Mouse (Mus musculus) kidney, embryonic 14.5 days (tissue): ENCODE measurements around the gene Pmfbp1. TPM values are rescaled to one million over a fixed set of nuclear protein-coding genes. Genes with fewer than 3 reads are reported as not detected.
"Not testable (repeated sequence)": the region's sequence is repeated elsewhere in the genome, so short reads cannot be mapped to it uniquely, and the experiment has no call there.

ENCODE experiments used
- ATAC-seq: fragments of 200-750 bp; cut with Nextera tagmentation; 2 replicates; pipeline ENCODE4 v1.8.0; 2017; ENCODE audit warnings: moderate number of reproducible peaks, mild to moderate bottlenecking, moderate TSS enrichment, moderate library complexity; ENCODE audit not compliant: low FRiP score, low TSS enrichment
- H3K27ac ChIP-seq: fragments of 300-500 bp; sonication (generic); 2 replicates; pipeline ENCODE4 v1.5.1; 2014; ENCODE audit warnings: low read depth, mild to moderate bottlenecking, low read length, moderate library complexity, mixed read lengths
- H3K27me3 ChIP-seq: fragments of 300-500 bp; sonication (generic); 2 replicates; pipeline ENCODE4 v1.6.1; 2014; ENCODE audit warnings: mild to moderate bottlenecking, low read length; ENCODE audit not compliant: control insufficient read depth, insufficient read depth
- H3K36me3 ChIP-seq: fragments of 300-500 bp; sonication (generic); 2 replicates; pipeline ENCODE4 v1.6.1; 2014; ENCODE audit warnings: low read length, mixed read lengths; ENCODE audit not compliant: control insufficient read depth, insufficient read depth
- H3K4me1 ChIP-seq: fragments of 300-500 bp; sonication (generic); 2 replicates; pipeline ENCODE4 v1.6.1; 2014; ENCODE audit warnings: low read length, mixed read lengths; ENCODE audit not compliant: control insufficient read depth, insufficient read depth
- H3K4me2 ChIP-seq: fragments of 300-500 bp; sonication (generic); replicated peaks from 2 replicates; pipeline ENCODE4 v1.6.1; 2014; ENCODE audit warnings: low read depth, mild to moderate bottlenecking, low read length
- H3K4me3 ChIP-seq: fragments of 300-500 bp; sonication (generic); 2 replicates; pipeline ENCODE4 v1.5.1; 2014; ENCODE audit warnings: mild to moderate bottlenecking, low read length
- H3K9ac ChIP-seq: fragments of 300-500 bp; sonication (generic); 2 replicates; pipeline ENCODE4 v1.6.1; 2014; ENCODE audit warnings: low read depth, mild to moderate bottlenecking, low read length, moderate library complexity
- H3K9me3 ChIP-seq: fragments of 300-500 bp; sonication (generic); 2 replicates; pipeline ENCODE4 v1.6.1; 2016; ENCODE audit warnings: low read length; ENCODE audit not compliant: control insufficient read depth
- WGBS: fragments of 180-500 bp; shearing (Covaris S2); extraction: QIAGEN DNeasy Blood & Tissue Kit; methylation state at CpG from one replicate; pipeline ENCODE4 v1.1.7; 2014; 5-methylcytosine and 5-hydroxymethylcytosine counted together
- polyA plus RNA-seq: library from polyadenylated mRNA; unstranded; fragments of >200 nt; fragmentation: Nextera tagmentation; extraction: Ambion mirVana; gene quantifications from 2 replicates; pipeline ENCODE4 v1.2.1, GENCODE M21; 2014

Pmfbp1 gene
- 0.12 TPM in 1 of 2 replicates, not detected in the other for polyA plus RNA-seq

GRCm38 (mm10) chr8:109493727-109494126 is at the start of gene Pmfbp1:
Gene Pmfbp1, plus strand, starts transcription at chr8:109494027.
- H3K9me3 ChIP-seq, result no peaks in the 10 kb centered on the region
- H3K4me1 ChIP-seq, result no peaks in the 10 kb centered on the region
- H3K4me3 ChIP-seq, result no peak within 1 kb of the TSS
- no peaks in the 10 kb centered on the region for H3K36me3 ChIP-seq
- no peak within 1 kb of the TSS for H3K9ac ChIP-seq
- no peaks in the 10 kb centered on the region for H3K27me3 ChIP-seq
- H3K4me2 ChIP-seq, result no peak within 1 kb of the TSS
- WGBS, result 94% methylated on average over 6 of the region's 6 CpGs
- no peak within 1 kb of the TSS for H3K27ac ChIP-seq
- no peak for ATAC-seq

- not testable (repeated sequence) for ATAC-seq
Measured at GRCm38 (mm10) chr8:109446896-109447295, 46.9 kb upstream of the Pmfbp1 start.

GRCm38 (mm10) chr8:109451000-109451399 is 42.8 kb upstream of the Pmfbp1 start:
- Histone ChIP-seq H3K27ac (no peak overlapping the region), H3K4me3 (no peak overlapping the region), H3K4me2 (no peak overlapping the region), H3K9ac (no peak overlapping the region), H3K27me3 (no peaks in the 10 kb centered on the region), H3K4me1 (no peaks in the 10 kb centered on the region), H3K9me3 (no peaks in the 10 kb centered on the region), H3K36me3 (no peaks in the 10 kb centered on the region)
- WGBS, result 63% methylated on average over 7 of the region's 7 CpGs
- no peak for ATAC-seq

More at GRCm38 (mm10) chr8:109446896-109447295, 46.9 kb upstream of the Pmfbp1 start:
- H3K9ac ChIP-seq, H3K4me2 ChIP-seq, H3K36me3 ChIP-seq, H3K9me3 ChIP-seq, H3K27me3 ChIP-seq, H3K4me1 ChIP-seq, H3K27ac ChIP-seq, H3K4me3 ChIP-seq: not testable (repeated sequence)
- 29% methylated on average over 7 of the region's 7 CpGs for WGBS

GRCm38 (mm10) chr8:109455113-109455512 is 38.7 kb upstream of the Pmfbp1 start:
- 75% methylated on average over 2 of the region's 2 CpGs for WGBS
- no peak overlapping the region for H3K27ac ChIP-seq
- H3K36me3 ChIP-seq, result no peaks in the 10 kb centered on the region
- H3K4me2 ChIP-seq, result no peak overlapping the region
- no peak overlapping the region for H3K4me3 ChIP-seq
- no peaks in the 10 kb centered on the region for H3K27me3 ChIP-seq
- no peak overlapping the region for H3K9ac ChIP-seq
- H3K9me3 ChIP-seq, result no peaks in the 10 kb centered on the region
- no peak for ATAC-seq
- H3K4me1 ChIP-seq, result no peaks in the 10 kb centered on the region

- Histone ChIP-seq H3K4me2 (no peak overlapping the region), H3K36me3 (no peaks in the 10 kb centered on the region), H3K4me1 (no peaks in the 10 kb centered on the region), H3K4me3 (no peak overlapping the region), H3K27ac (no peak overlapping the region), H3K27me3 (no peaks in the 10 kb centered on the region), H3K9ac (no peak overlapping the region), H3K9me3 (no peaks in the 10 kb centered on the region)
- WGBS, result 55% methylated on average over 8 of the region's 8 CpGs
- no peak for ATAC-seq
Measured at GRCm38 (mm10) chr8:109457387-109457786, 36.4 kb upstream of the Pmfbp1 start.

GRCm38 (mm10) chr8:109458580-109458979 is 35.2 kb upstream of the Pmfbp1 start:
- Histone ChIP-seq H3K36me3 (no peaks in the 10 kb centered on the region), H3K4me1 (no peaks in the 10 kb centered on the region), H3K27ac (no peak overlapping the region), H3K4me2 (no peak overlapping the region), H3K4me3 (no peak overlapping the region), H3K9ac (no peak overlapping the region), H3K9me3 (no peaks in the 10 kb centered on the region), H3K27me3 (no peaks in the 10 kb centered on the region)
- WGBS, result 87% methylated on average over 12 of the region's 12 CpGs
- ATAC-seq, result no peak

- Histone ChIP-seq H3K4me3 (no peak overlapping the region), H3K27me3 (no peaks in the 10 kb centered on the region), H3K36me3 (no peaks in the 10 kb centered on the region), H3K27ac (no peak overlapping the region), H3K9me3 (no peaks in the 10 kb centered on the region), H3K9ac (no peak overlapping the region), H3K4me2 (no peak overlapping the region), H3K4me1 (no peaks in the 10 kb centered on the region)
- no peak for ATAC-seq
- WGBS, result 55% methylated on average over 2 of the region's 2 CpGs
Measured at GRCm38 (mm10) chr8:109463075-109463474, 30.8 kb upstream of the Pmfbp1 start.

- Histone ChIP-seq H3K27ac (no peak overlapping the region), H3K4me1 (no peaks in the 10 kb centered on the region), H3K9ac (no peak overlapping the region), H3K27me3 (no peaks in the 10 kb centered on the region), H3K36me3 (no peaks in the 10 kb centered on the region), H3K4me2 (peak overlapping the region; percentile 9; the same call in 1 of the 2 replicates), H3K4me3 (0 out of 2 replicates have a peak overlapping the region, but pooled peaks have one; percentile 2), H3K9me3 (no peaks in the 10 kb centered on the region)
- peak; percentile 56; the same call in 1 of the 2 replicates for ATAC-seq
- WGBS, result 8% methylated on average over 13 of the region's 13 CpGs
Measured at GRCm38 (mm10) chr8:109463677-109464313, 30.0 kb upstream of the Pmfbp1 start.

GRCm38 (mm10) chr8:109464451-109464891 is 29.4 kb upstream of the Pmfbp1 start:
- no peaks in the 10 kb centered on the region for H3K9me3 ChIP-seq
- no peak overlapping the region for H3K4me3 ChIP-seq

More at GRCm38 (mm10) chr8:109464451-109464891, 29.4 kb upstream of the Pmfbp1 start:
- WGBS, result 37% methylated on average over 15 of the region's 15 CpGs
- H3K9ac ChIP-seq, result no peak overlapping the region
- ATAC-seq, result peak; percentile 57; the same call in 1 of the 2 replicates
- no peaks in the 10 kb centered on the region for H3K27me3 ChIP-seq
- H3K4me2 ChIP-seq, result no peak overlapping the region; the same call in 1 of the 2 replicates
- no peaks in the 10 kb centered on the region for H3K36me3 ChIP-seq
- no peaks in the 10 kb centered on the region for H3K4me1 ChIP-seq
- H3K27ac ChIP-seq, result no peak overlapping the region
